Mouse (Mus musculus): ENCODE data around the gene Asic1. TPM values are rescaled to one million over a fixed set of nuclear protein-coding genes. Genes with fewer than 3 reads are reported as not detected.

Asic1 gene
- polyA plus RNA-seq, 1 experiment from 2014 or later = 68.9 TPM

- ATAC-seq (ENCODE audit: low FRiP score) = peak; percentile 46
- no peaks in the 10 kb centered on the region for H3K36me3 ChIP-seq
- peak overlapping the region; percentile 64 for H3K9ac ChIP-seq (replicated peaks)
- under 1% methylated on average over 52 of the region's 52 CpGs for WGBS
- H3K27ac ChIP-seq (replicated peaks) = peak overlapping the region; percentile 91
- peak overlapping the region; percentile 88 for H3K4me2 ChIP-seq
- no peaks in the 10 kb centered on the region for H3K27me3 ChIP-seq (replicated peaks)
- no peaks in the 10 kb centered on the region for H3K9me3 ChIP-seq (replicated peaks)
- H3K4me3 ChIP-seq (replicated peaks) = peak overlapping the region; percentile 41
- peaks cover 51% of the 10 kb centered on the region for H3K4me1 ChIP-seq
These were observed 5.3 kb upstream of the Asic1 start for GRCm38 (mm10) chr15:99664600-99665451.

DNA sequence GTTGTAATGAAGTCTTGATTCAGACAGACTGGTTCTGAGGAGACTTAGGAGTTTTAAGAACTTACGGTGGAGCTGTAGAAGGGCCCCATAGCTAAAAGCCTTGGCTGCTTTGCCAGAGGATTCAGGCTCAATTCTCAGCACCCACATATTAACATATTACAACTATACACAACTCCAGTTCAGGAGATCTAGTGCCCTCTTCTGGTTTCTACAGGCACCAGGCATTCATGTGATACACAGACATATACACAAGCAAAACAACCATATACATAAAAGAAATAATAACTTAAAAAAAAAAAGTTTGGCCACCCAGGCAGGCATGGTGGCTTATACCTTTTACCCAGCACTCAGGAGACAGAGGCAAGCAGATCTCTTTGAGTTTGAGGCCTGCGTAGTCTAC is 2.6 kb upstream of the Asic1 start:
- Histone ChIP-seq H3K27ac (replicated peaks) (no peak overlapping the region), H3K4me1 (peaks cover 69% of the 10 kb centered on the region), H3K4me3 (replicated peaks) (no peak overlapping the region), H3K9me3 (replicated peaks) (no peaks in the 10 kb centered on the region), H3K4me2 (no peak overlapping the region), H3K36me3 (no peaks in the 10 kb centered on the region), H3K9ac (replicated peaks) (no peak overlapping the region), H3K27me3 (replicated peaks) (no peaks in the 10 kb centered on the region)
- 100% methylated on average over 2 of the region's 2 CpGs for WGBS
- ATAC-seq (ENCODE audit: low FRiP score) = no peak

GRCm38 (mm10) chr15:99668881-99669280 is 1.3 kb upstream of the Asic1 start:
- Histone ChIP-seq H3K9ac (replicated peaks) (no peak overlapping the region), H3K4me3 (replicated peaks) (peak overlapping the region; percentile 2; the same call in 1 of the 2 replicates)

GRCm38 (mm10) chr15:99669392-99669791 is 776 bp upstream of the Asic1 start:
- Histone ChIP-seq H3K4me2 (peak overlapping the region; percentile 80), H3K27me3 (replicated peaks) (no peaks in the 10 kb centered on the region), H3K36me3 (no peaks in the 10 kb centered on the region), H3K9me3 (replicated peaks) (no peaks in the 10 kb centered on the region), H3K4me1 (peaks cover 80% of the 10 kb centered on the region), H3K27ac (replicated peaks) (peak overlapping the region; percentile 94), H3K9ac (replicated peaks) (peak overlapping the region; percentile 93; the same call in 1 of the 2 replicates), H3K4me3 (replicated peaks) (peak overlapping the region; percentile 69)
- 0% methylated on average over 1 of the region's 1 CpGs for WGBS
- no peak for ATAC-seq (ENCODE audit: low FRiP score)

More at GRCm38 (mm10) chr15:99668881-99669280, 1.3 kb upstream of the Asic1 start:
- peak overlapping the region; percentile 80 for H3K4me2 ChIP-seq
- WGBS = 2% methylated on average over 12 of the region's 12 CpGs
- peaks cover 80% of the 10 kb centered on the region for H3K4me1 ChIP-seq
- no peaks in the 10 kb centered on the region for H3K27me3 ChIP-seq (replicated peaks)
- no peak for ATAC-seq (ENCODE audit: low FRiP score)
- H3K9me3 ChIP-seq (replicated peaks) = no peaks in the 10 kb centered on the region
- no peaks in the 10 kb centered on the region for H3K36me3 ChIP-seq
- H3K27ac ChIP-seq (replicated peaks) = peak overlapping the region; percentile 94

DNA sequence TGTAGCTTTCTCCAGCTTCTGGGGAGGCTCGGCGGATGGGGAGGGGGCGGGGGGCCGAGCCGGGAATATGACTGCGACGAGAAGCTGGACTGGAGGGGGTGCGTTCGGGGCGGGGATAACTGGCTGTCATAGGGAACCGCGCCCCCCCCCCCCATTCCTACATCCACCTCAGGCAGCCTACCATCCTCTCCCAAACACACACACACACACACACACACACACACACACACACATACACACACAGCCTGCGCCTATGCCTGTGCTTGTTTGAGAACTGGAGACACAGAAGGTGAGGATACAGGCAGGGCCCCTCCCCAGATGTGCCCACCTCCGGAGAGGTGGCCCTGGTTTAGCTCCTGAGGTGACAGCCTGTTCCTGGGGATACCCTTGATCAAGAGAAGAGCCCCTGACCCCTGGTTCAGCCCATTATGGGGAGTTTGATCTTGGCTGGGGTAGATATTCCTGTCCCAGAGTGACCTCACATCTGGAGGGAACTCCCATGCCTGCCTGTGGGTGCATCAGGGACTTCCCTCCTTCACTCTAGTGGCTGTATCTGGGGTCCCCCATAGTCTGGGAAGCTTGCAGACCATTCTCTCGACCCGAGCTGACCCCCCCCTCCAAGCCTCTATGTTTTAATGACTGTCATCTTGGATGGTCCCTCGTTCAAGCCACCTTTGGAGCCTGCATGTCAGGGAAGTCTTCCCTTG is 949 bp downstream of the Asic1 start:
- Histone ChIP-seq H3K4me2 (peak overlapping the region; percentile 80), H3K4me1 (peaks cover 81% of the 10 kb centered on the region), H3K9me3 (replicated peaks) (no peaks in the 10 kb centered on the region), H3K27ac (replicated peaks) (peak overlapping the region; percentile 94), H3K36me3 (0 out of 2 replicates have a peak, but pooled peaks cover 4% of the 10 kb centered on the region), H3K9ac (replicated peaks) (peak overlapping the region; percentile 93), H3K27me3 (replicated peaks) (no peaks in the 10 kb centered on the region), H3K4me3 (replicated peaks) (peak overlapping the region; percentile 69)
- ATAC-seq (ENCODE audit: low FRiP score) = peak; percentile 29; the same call in 1 of the 2 replicates
- WGBS = 9% methylated on average over 11 of the region's 17 CpGs

- H3K9ac ChIP-seq (replicated peaks) = peak overlapping the region; percentile 93
- ATAC-seq (ENCODE audit: low FRiP score) = no peak
- no peaks in the 10 kb centered on the region for H3K27me3 ChIP-seq (replicated peaks)
- H3K4me3 ChIP-seq (replicated peaks) = peak overlapping the region; percentile 69
- 56% methylated on average over 14 of the region's 14 CpGs for WGBS
- peaks cover 81% of the 10 kb centered on the region for H3K4me1 ChIP-seq
- H3K27ac ChIP-seq (replicated peaks) = peak overlapping the region; percentile 94; the same call in 1 of the 2 replicates
- 0 out of 2 replicates have a peak, but pooled peaks cover 4% of the 10 kb centered on the region for H3K36me3 ChIP-seq
- H3K4me2 ChIP-seq = peak overlapping the region; percentile 80
- no peaks in the 10 kb centered on the region for H3K9me3 ChIP-seq (replicated peaks)
These were observed 1.6 kb downstream of the Asic1 start for GRCm38 (mm10) chr15:99671783-99672182.

GRCm38 (mm10) chr15:99674866-99675265 is 4.7 kb downstream of the Asic1 start:
- ATAC-seq (ENCODE audit: low FRiP score) = no peak
- H3K4me2 ChIP-seq = peak overlapping the region; percentile 80
- H3K4me3 ChIP-seq (replicated peaks) = peak overlapping the region; percentile 12
- WGBS = 68% methylated on average over 3 of the region's 3 CpGs
- H3K36me3 ChIP-seq = 0 out of 2 replicates have a peak, but pooled peaks cover 4% of the 10 kb centered on the region
- H3K27me3 ChIP-seq (replicated peaks) = no peaks in the 10 kb centered on the region
- no peak overlapping the region for H3K9ac ChIP-seq (replicated peaks)
- H3K27ac ChIP-seq (replicated peaks) = peak overlapping the region; percentile 43
- peaks cover 86% of the 10 kb centered on the region for H3K4me1 ChIP-seq
- no peaks in the 10 kb centered on the region for H3K9me3 ChIP-seq (replicated peaks)

DNA sequence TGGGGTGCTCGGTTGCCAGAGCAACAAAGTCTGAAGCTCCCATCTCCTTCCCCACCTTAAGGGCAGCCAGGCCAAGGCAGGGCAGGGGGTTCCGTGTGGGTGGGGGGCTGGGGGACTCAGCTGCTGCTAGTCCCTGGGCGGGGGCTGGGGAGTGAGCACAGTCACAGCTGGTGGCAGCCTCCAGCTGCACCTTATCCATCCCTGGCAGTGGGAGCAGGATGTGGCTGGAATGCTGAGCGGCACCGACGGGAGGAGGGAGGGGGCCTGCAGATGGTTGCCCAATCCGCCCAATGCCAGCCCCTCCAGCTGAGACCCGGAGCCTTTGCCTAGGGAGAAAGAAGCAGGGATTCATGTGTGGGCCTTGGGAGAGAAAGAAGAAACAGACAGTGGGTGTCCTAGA is 6.9 kb downstream of the Asic1 start:
- 22% methylated on average over 8 of the region's 8 CpGs for WGBS
- peak overlapping the region; percentile 34; the same call in 1 of the 2 replicates for H3K9ac ChIP-seq (replicated peaks)

GRCm38 (mm10) chr15:99678063-99678800 is 8.1 kb downstream of the Asic1 start:
- H3K9me3 ChIP-seq (replicated peaks) = no peaks in the 10 kb centered on the region
- H3K4me3 ChIP-seq (replicated peaks) = no peak overlapping the region
- H3K9ac ChIP-seq (replicated peaks) = no peak overlapping the region
- H3K36me3 ChIP-seq = 0 out of 2 replicates have a peak, but pooled peaks cover 12% of the 10 kb centered on the region
- no peak overlapping the region for H3K27ac ChIP-seq (replicated peaks)
- 13% methylated on average over 13 of the region's 13 CpGs for WGBS
- H3K27me3 ChIP-seq (replicated peaks) = no peaks in the 10 kb centered on the region
- no peak for ATAC-seq (ENCODE audit: low FRiP score)
- peaks cover 64% of the 10 kb centered on the region for H3K4me1 ChIP-seq
- peak overlapping the region; percentile 30 for H3K4me2 ChIP-seq

More for the DNA sequence above, 6.9 kb downstream of the Asic1 start:
- Histone ChIP-seq H3K9me3 (replicated peaks) (no peaks in the 10 kb centered on the region), H3K4me2 (peak overlapping the region; percentile 80), H3K4me1 (peaks cover 76% of the 10 kb centered on the region), H3K27me3 (replicated peaks) (no peaks in the 10 kb centered on the region), H3K4me3 (replicated peaks) (peak overlapping the region; percentile 10), H3K36me3 (0 out of 2 replicates have a peak, but pooled peaks cover 7% of the 10 kb centered on the region), H3K27ac (replicated peaks) (peak overlapping the region; percentile 77)
- ATAC-seq (ENCODE audit: low FRiP score) = peak; percentile 55

DNA sequence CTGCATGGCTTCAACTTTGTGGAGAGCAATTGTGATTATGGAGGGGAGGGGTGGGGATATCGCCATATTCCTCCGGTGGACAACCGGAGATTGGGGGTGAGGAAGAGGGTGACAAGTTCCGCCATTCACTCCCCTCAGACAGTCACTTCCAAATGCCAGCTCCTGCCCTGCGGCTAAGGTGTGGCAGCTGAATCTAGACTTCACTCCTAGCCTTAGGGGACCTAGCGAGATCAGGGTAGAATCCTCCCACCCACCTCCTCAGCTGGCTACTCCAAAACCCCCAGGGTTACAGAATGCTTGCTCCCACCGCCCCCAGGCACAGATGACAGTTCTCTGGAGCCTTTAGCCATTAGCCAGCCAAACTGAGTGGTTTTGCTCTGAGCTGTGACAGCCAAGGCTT is 8.8 kb downstream of the Asic1 start:
- WGBS = 67% methylated on average over 7 of the region's 7 CpGs
- no peak overlapping the region for H3K27ac ChIP-seq (replicated peaks)
- no peak overlapping the region for H3K9ac ChIP-seq (replicated peaks)
- peaks cover 14% of the 10 kb centered on the region; the same call in 1 of the 2 replicates for H3K36me3 ChIP-seq
- H3K4me2 ChIP-seq = peak overlapping the region; percentile 30
- H3K9me3 ChIP-seq (replicated peaks) = no peaks in the 10 kb centered on the region
- peaks cover 56% of the 10 kb centered on the region for H3K4me1 ChIP-seq
- ATAC-seq (ENCODE audit: low FRiP score) = no peak
- no peaks in the 10 kb centered on the region for H3K27me3 ChIP-seq (replicated peaks)
- H3K4me3 ChIP-seq (replicated peaks) = no peak overlapping the region

- no peak for ATAC-seq (ENCODE audit: low FRiP score)
- Histone ChIP-seq H3K4me3 (replicated peaks) (no peak overlapping the region), H3K9ac (replicated peaks) (no peak overlapping the region), H3K36me3 (peaks cover 33% of the 10 kb centered on the region), H3K4me2 (no peak overlapping the region), H3K27ac (replicated peaks) (no peak overlapping the region), H3K27me3 (replicated peaks) (no peaks in the 10 kb centered on the region), H3K9me3 (replicated peaks) (no peaks in the 10 kb centered on the region), H3K4me1 (peaks cover 21% of the 10 kb centered on the region)
- 91% methylated on average over 7 of the region's 7 CpGs for WGBS
These were observed 12.7 kb downstream of the Asic1 start for GRCm38 (mm10) chr15:99682880-99683279.
